Mouse (Mus musculus): Measurements from ENCODE around the gene Acoxl. TPM values are rescaled to one million over a fixed set of nuclear protein-coding genes. Genes with fewer than 3 reads are reported as not detected.

Acoxl gene
- polyA plus RNA-seq, 1 experiment = 1.6 TPM

GRCm38 (mm10) chr2:128033503-128033902, 194.8 kb downstream of the Acoxl start:
- no peak for DNase-seq (ENCODE audit: low read depth)

- no peak for DNase-seq (ENCODE audit: low read depth)
Measured at GRCm38 (mm10) chr2:128034066-128034665, 195.5 kb downstream of the Acoxl start.

- no peak for DNase-seq (ENCODE audit: low read depth)
Measured at GRCm38 (mm10) chr2:128038259-128038890, 199.7 kb downstream of the Acoxl start.

- no peak for DNase-seq (ENCODE audit: low read depth)
Measured at GRCm38 (mm10) chr2:128041066-128041750, 202.5 kb downstream of the Acoxl start.

- DNase-seq (ENCODE audit: low read depth) = no peak
Measured at GRCm38 (mm10) chr2:128046454-128046853, 207.8 kb downstream of the Acoxl start.

GRCm38 (mm10) chr2:128054905-128055304, 216.2 kb downstream of the Acoxl start:
- DNase-seq (ENCODE audit: low read depth) = no peak

GRCm38 (mm10) chr2:128057872-128058271, 219.2 kb downstream of the Acoxl start:
- no peak for DNase-seq (ENCODE audit: low read depth)

- no peak for DNase-seq (ENCODE audit: low read depth)
Measured at GRCm38 (mm10) chr2:128058627-128059026, 220.0 kb downstream of the Acoxl start.

- no peak for DNase-seq (ENCODE audit: low read depth)
Measured at GRCm38 (mm10) chr2:128060213-128060612, 221.5 kb downstream of the Acoxl start.

- no peak for DNase-seq (ENCODE audit: low read depth)
Measured at GRCm38 (mm10) chr2:128060680-128061287, 222.1 kb downstream of the Acoxl start.

- no peak for DNase-seq (ENCODE audit: low read depth)
Measured at GRCm38 (mm10) chr2:128061491-128061890, 222.8 kb downstream of the Acoxl start.

- no peak for DNase-seq (ENCODE audit: low read depth)
Measured at GRCm38 (mm10) chr2:128062756-128063155, 224.1 kb downstream of the Acoxl start.

- DNase-seq (ENCODE audit: low read depth) = no peak
Measured at GRCm38 (mm10) chr2:128065013-128065412, 226.3 kb downstream of the Acoxl start.

- no peak for DNase-seq (ENCODE audit: low read depth)
Measured at GRCm38 (mm10) chr2:128065576-128065975, 226.9 kb downstream of the Acoxl start.

- DNase-seq (ENCODE audit: low read depth) = no peak
Measured at GRCm38 (mm10) chr2:128067162-128067561, 228.5 kb downstream of the Acoxl start.

- no peak for DNase-seq (ENCODE audit: low read depth)
Measured at GRCm38 (mm10) chr2:128067596-128067995, 228.9 kb downstream of the Acoxl start.

GRCm38 (mm10) chr2:128068176-128068575, 229.5 kb downstream of the Acoxl start:
- no peak for DNase-seq (ENCODE audit: low read depth)

- no peak for DNase-seq (ENCODE audit: low read depth)
Measured at GRCm38 (mm10) chr2:128069025-128069424, 230.3 kb downstream of the Acoxl start.

GRCm38 (mm10) chr2:128071791-128072190, 233.1 kb downstream of the Acoxl start:
- no peak for DNase-seq (ENCODE audit: low read depth)

- DNase-seq (ENCODE audit: low read depth) = no peak
Measured at GRCm38 (mm10) chr2:128072944-128073343, 234.3 kb downstream of the Acoxl start.

- DNase-seq (ENCODE audit: low read depth) = no peak
Measured at GRCm38 (mm10) chr2:128073603-128074002, 234.9 kb downstream of the Acoxl start.

GRCm38 (mm10) chr2:128076936-128077335, 238.3 kb downstream of the Acoxl start:
- DNase-seq (ENCODE audit: low read depth) = no peak

- DNase-seq (ENCODE audit: low read depth) = no peak
Measured at GRCm38 (mm10) chr2:128078859-128079258, 240.2 kb downstream of the Acoxl start.
